Mouse (Mus musculus): Measurements from ENCODE around the gene Rap2a.

Rap2a gene

DNA sequence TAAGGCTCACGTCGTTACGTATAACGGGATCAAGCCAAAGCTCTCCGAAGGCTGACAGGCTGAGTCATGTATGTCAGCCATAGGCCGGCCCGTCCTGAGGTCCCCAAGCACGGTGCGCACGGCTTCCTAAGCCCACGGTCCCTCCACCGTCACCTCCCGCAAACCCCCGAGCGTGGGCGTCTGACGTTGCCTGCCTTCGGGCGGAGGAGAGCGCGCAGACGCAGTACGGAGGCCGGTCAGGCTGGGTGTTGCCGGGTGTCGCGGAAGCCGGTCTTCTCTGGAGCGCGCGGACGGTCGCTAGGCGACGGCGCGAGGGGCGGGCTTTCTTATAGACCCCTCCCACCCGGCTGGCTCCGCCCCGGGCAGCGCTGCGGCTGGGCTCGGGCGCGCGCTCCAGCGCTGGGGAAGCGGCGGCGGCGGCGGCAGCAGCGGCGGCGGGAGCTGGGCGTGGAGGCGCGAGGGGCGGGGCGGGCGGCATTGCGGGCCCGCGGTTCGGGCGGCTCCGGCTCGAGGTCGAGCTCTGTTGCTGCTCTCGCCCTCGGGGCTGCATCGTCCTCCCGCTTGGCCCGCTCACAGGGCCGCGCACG lies at the start of gene Rap2a:
Rap2a (plus strand) TSS at position 463 of the 587 bp plus-strand sequence.
- DNase-seq (ENCODE audit: low read depth, low spot score) = peak; percentile 95

DNA sequence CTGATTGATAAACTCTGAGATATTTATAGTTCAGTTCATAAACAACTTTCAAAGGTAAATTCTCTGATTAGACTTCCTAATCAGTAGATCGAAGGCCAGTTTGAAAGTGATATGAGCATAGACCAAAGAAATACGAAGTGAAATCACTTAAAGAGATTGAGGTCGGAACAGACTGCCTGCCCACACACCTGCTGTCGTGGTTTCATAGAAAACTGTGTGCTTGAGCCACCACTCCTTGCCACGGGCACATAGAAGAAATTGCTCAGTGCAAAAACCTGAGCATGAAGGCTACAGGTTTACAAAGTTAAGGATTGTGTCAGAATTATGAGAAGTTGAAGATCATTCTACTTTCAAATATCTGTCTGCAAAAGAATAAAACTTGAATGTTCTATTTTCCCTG lies 49.7 kb upstream of the Rap2a start:
- no peak for DNase-seq (ENCODE audit: low read depth, low spot score)

- DNase-seq (ENCODE audit: low read depth, low spot score) = no peak
These were observed 45.5 kb upstream of the Rap2a start for GRCm38 (mm10) chr14:120432773-120433172.

DNA sequence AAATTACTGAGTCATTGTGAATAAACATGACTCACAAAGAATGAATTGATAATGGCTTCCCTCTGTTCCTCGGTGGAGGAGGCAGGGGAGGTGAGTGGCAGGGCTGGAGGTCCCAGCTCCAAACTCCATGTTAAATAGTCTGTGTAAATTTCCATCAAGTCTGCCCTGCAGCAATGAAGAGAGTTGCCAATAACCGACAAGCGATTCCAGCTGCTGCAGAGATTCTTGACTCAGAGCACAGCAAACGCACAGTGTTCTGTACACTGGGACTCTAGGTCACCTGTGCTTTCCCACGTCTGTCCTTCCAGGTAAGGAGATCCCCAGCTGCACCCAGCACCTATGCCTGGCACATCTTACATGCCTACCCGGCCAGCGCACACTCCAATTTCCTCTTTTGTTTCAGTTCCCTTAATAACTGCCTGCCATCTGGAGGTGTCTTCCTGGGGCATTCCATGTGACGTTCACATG lies 44.3 kb upstream of the Rap2a start:
- no peak for DNase-seq (ENCODE audit: low read depth, low spot score)

DNA sequence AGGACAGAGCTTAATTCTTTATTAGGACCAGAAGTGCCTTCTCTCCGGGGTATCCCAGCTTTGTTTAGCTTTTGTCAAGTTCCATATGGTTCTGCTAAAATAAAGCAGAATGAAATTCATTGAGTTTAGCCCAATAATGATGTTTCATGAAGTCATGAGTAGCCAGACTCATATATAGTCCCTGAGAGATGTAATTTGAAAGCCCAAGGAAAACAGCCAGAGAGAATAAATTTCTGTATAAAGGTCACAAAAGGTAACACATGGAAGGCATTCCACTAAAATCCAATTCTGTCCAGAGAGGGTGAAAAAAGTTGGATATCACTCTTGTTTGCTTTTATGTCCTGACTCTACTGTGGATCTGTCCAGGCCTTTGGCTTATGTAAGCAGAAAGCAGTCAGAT lies 43.4 kb upstream of the Rap2a start:
- no peak for DNase-seq (ENCODE audit: low read depth, low spot score)

DNA sequence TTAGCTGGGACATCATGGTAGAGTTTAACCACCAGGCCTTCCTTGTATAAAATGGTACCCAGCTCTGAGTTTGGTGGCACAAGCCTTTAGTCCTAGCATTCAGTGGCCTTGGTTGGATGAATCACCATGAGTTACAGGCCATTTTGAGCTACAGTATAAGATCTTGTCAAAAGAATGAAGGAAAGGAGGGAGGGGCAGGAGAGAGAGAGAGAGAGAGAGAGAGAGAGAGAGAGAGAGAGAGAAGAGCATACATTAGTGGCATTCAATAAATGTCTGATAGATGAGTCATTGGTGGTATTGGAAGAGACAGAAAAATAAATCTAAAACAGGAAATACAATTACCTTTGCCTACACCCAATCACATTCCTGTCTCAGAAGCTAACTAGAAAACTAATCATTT lies 37.5 kb upstream of the Rap2a start:
- no peak for DNase-seq (ENCODE audit: low read depth, low spot score)

DNA sequence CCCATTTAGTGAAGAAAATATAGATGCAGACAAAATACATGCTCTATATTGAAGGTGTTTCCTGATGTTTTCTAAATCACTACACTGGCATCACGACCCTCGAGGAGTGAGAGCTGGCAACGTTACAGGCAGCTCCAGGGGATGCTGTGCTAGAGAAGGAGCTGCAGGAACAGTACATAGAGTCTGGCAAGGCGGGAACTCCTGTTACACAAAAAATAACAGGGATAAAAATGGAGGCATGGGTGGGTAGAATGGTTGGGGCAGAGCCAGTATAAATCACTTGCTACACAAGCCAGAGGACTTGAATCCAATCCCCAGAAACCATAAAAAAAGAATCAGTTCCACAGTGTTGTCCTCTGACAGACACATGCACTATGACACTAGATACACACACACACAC lies 37.0 kb upstream of the Rap2a start:
- DNase-seq (ENCODE audit: low read depth, low spot score) = no peak

DNA sequence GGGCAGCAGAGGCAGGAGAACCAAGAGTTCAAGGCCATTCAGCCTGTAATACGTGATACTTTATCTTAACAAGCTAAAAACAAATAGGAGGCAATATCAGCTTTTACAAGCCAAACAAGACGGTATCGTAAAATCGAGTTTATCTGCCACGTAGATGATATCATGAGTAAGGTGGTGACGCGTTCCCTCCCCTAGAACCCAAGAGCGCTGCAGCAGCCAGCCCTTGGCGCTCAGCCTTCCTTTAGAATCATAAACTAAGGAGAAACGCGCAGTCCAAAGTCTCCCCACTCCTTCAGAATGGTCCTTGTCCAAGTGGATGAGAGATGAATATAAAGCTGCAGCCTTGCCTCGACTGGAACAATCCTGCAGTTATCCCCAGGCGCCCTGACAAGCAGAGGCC lies 36.4 kb upstream of the Rap2a start:
- no peak for DNase-seq (ENCODE audit: low read depth, low spot score)

DNA sequence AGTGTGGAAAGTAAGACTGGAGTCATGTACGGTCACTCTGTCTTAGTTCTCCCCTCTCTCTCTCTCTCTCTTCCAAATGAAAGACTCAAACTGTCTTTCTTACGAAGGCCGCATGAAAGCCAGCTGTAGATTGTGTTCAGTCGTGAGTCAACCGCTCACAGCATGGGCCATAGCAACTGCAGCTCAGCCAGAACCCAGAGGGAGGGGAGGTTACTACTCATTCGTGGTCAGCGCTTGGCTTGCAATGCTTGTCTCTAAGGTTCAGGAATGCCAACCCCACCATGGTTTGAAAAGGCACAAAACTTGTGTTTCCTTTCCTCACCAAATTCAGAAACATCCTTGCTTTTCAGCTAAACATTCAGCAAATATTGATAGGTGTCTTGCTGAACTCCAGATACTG lies 24.0 kb upstream of the Rap2a start:
- no peak for DNase-seq (ENCODE audit: low read depth, low spot score)

DNA sequence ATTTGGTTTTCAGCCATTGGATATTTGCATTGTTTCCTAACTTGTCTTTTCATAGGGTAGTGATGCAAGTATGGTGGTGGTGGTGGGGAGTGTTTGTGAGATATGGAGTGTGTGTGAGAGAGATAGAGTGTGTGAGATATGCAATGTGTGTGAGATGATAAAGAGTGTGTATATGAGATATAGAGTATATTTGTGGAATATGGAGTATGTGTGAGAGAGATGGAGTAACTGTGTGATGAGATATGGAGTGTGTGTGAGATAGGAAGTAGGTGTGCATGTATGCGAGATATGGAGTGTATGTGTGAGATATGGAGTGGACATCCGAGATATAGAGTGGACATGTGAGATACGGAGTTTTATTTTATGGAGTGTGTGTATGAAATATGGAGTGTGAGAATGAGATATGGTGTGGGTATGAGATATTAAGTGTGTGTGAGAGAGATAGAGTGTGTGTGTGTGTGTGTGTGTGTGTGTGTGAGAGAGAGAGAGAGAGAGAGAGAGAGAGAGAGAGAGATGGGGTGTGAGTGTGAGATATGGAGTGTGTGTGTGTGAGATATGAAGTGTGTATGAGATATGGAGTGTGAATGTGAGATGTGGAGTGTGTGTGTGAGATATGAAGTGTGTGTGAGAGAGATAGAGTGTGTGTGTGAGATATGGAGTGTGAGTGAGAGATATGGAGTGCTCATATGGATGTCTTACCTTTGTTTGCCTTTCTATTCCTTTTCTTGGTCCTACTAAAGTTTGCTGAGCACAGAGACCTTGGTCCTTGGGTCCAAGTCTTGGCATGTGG lies 14.1 kb upstream of the Rap2a start:
- no peak for DNase-seq (ENCODE audit: low read depth, low spot score)

DNA sequence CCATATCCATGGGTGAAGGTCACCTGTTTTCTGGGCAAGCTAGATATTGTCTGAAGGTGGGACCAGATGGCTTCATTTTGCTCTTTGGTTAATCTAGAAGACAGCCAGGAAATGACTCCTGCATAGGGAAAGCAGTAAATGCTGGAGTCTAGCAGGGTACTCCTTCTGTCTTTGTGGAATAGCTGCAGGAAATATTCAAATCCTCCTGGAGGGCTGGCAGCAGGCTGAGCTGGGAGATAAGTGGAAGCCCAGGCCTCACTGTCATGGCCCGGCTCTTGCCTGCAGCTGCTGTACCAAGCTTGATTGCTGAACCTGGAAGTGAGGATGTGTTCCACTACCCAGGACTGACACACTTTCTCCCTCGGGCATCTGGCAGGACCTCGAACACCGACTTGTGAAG lies 11.4 kb upstream of the Rap2a start:
- no peak for DNase-seq (ENCODE audit: low read depth, low spot score)

DNA sequence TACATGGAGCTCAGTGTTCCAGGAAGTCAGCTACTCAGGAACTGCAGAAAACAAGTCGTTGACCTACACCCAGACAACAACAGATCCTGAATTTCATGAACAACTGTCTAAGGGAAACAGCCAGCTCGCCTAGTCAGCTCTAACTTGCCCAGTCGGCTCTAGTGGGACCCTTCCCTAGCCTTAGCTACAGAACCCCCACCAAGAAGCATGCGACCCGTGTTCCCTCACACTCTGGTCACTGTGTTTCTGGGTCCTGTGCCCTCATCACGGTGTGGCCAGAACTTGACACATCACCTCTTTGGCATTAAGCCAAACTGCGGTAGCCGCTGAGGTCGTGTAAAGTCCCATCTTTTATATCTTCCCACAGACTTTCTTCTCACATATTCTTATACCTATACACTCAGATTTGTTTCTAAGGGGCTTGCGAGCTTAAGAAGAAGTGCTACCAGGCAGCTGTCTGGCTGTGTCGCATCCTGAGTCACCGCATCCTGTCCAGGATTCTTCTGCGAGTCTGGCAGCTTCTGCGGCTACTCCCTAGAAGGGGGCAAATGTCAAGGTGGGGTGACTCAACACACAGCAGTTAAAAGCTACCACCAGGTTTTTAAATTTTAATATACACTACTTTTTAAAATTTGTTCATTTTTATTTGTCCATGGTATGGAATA lies 9.0 kb upstream of the Rap2a start:
- no peak for DNase-seq (ENCODE audit: low read depth, low spot score)

- DNase-seq (ENCODE audit: low read depth, low spot score) = no peak
These were observed 2.0 kb upstream of the Rap2a start for GRCm38 (mm10) chr14:120476186-120476697.

DNA sequence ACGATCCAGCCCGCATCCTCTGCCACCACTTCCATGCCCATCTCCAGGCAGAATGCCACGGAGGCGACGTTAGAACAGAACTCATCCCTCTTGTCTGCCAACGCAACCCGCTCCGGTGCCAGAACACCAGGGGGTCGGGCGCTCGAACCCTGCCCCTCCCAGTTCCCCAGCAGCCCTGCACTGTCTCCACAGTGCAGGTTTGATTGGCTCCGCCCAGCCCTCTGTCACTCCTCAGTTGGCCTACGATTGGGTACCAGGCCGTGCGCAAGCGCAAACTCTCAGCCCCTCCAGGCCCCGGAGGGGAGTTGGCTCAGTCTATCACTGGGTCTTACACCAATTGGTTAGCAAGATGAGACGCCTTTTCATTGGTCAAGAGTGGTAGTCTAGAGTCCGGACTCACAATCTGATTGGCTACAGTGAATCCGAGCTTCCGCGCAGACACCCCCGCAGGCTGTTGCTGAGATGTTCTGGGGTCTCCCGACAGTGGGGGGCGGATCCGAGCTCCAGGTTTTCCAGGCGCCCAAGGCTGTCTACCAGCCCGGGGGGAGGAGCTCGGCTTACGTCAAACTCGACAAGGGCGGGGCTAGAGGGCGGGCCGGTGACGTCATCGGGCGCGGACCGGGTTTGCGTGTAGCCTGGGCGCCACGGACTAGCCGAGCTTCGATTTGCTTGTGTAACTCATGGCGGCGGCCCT lies 809 bp upstream of the Rap2a start:
- peak; percentile 100 for DNase-seq (ENCODE audit: low read depth, low spot score)

- DNase-seq (ENCODE audit: low read depth, low spot score) = no peak
These were observed 547 bp downstream of the Rap2a start for GRCm38 (mm10) chr14:120478641-120479341.

DNA sequence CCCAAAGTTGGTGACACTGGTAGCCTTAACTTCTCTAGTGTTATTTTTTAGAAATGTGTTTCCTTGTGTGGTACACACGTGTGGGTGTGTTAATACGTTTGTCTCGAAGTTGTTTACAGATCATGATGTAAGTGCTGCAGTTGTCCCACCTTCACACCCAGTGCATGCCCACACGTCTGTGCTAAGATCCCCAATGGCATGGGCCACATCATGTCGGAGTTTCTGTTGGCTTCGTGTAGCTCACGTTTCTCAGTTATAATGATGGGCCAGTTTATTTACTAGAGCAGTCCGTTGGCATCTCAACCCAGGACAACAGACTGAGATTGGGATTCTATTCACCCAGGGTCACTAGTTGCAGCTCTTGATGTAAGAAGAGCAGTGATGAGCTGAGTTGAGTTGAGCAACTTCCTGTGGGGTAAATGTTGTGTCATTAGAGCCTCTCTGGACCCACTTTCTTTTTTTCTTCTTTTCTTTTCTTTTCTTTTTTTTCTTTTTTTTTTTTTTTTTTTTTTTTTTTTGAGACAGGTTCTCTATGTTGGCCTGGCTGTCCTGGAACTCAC lies 2.2 kb downstream of the Rap2a start:
- no peak for DNase-seq (ENCODE audit: low read depth, low spot score)

GRCm38 (mm10) chr14:120480927-120481326 lies 2.7 kb downstream of the Rap2a start:
- no peak for DNase-seq (ENCODE audit: low read depth, low spot score)

DNA sequence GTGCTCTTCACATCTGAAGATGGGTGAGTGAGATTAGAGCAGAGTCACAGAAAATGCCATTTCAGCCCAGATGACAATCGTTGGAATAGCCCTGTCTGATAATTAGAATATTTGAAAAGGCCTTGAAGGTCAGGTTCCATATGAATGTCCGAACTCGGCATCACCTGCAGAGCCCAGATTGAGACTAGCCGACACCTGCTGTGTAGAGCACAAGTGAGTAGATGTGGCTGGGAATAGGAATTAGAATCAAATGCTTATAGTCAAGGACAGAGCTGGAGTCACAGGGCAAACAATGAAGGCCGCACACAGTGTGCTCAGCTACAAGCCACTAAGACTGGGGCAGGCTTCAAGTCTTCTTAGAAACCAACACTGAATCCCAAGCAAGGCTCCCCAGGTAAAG lies 6.3 kb downstream of the Rap2a start:
- DNase-seq (ENCODE audit: low read depth, low spot score) = no peak

GRCm38 (mm10) chr14:120496284-120496683 lies 18.0 kb downstream of the Rap2a start:
- no peak for DNase-seq (ENCODE audit: low read depth, low spot score)

- no peak for DNase-seq (ENCODE audit: low read depth, low spot score)
These were observed 18.6 kb downstream of the Rap2a start for GRCm38 (mm10) chr14:120496827-120497226.

DNA sequence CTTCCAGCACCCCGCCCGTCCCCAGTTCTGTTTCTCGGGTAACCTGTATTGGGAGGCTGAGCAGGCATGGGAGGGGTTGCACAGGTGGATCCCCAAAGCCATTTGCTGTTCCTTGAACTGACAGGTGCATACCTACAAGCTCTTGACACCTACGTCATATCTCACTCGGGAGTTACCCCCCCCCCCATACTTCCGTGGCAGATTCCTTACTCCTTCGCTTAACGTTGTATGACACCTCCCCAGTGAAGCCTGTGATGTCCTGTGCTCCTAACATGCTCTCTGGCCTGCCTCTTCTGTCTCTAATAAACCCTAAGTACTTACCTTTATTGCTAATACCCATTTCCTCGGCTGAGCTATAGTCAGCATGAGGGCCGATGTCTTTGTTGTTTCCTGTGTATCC lies 20.9 kb downstream of the Rap2a start:
- no peak for DNase-seq (ENCODE audit: low read depth, low spot score)
